Mouse (Mus musculus) neutrophil, adult 5-6 weeks (primary cell): ENCODE measurements around the gene Numb. TPM values are rescaled to one million over a fixed set of nuclear protein-coding genes. Genes with fewer than 3 reads are reported as not detected.

Experiments used
- ATAC-seq: fragments of 151-379, 151-347 bp; 2 replicates; pipeline ENCODE4 v1.8.0; 2017; ENCODE audit warnings: mild to moderate bottlenecking, moderate TSS enrichment; ENCODE audit not compliant: insufficient number of reproducible peaks, poor library complexity, low FRiP score, severe bottlenecking; ENCODE audit errors: extremely low read depth
- total RNA-seq: library from RNA; stranded (forward); fragments of 200-1000 nt; gene quantifications from 2 replicates; pipeline ENCODE4 v1.2.3, GENCODE M21; 2017

Gene Numb
- total RNA-seq, 1 experiment from 2014 or later = 86.4 TPM

- no peak for ATAC-seq
Observed at GRCm38 (mm10) chr12:83925160-83925703, 3.5 kb upstream of the Numb start.

DNA sequence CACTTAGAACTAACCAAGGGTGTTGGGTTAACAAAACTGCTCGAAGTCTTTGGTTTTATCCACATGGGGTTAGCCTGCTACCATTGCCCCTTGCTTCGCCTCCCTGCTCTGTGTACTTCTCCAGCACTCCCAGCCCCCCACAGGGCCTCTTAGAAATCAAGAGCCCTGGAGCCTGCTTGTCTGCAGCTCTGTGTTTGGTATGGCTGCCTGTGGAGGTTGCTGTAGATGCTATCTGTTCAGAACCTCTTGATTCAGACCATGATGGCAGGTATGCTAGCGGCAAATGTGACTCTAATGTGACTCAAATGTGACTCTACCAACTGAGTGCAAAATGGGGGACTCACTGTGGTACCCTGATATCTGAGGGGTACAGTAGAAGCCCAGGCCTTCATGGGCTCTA, 2.6 kb upstream of the Numb start:
- no peak for ATAC-seq

DNA sequence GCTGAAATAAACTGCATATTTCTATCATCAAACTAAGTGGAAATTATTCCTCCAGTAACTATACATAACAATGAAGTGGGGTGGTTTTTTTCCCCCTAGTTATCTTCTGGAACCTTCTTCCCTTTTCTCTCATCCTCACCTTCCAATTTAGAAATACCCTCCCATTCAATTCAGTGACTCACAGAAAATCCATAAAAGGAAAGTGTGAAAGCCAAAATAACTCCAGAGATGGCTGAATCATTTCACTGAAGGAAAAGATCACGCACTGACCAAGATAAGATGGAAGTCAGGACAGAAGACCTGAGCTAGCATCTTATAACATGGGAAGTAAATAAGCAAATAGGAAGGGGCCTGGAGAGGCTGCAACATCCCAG, 1.7 kb upstream of the Numb start:
- no peak for ATAC-seq

DNA sequence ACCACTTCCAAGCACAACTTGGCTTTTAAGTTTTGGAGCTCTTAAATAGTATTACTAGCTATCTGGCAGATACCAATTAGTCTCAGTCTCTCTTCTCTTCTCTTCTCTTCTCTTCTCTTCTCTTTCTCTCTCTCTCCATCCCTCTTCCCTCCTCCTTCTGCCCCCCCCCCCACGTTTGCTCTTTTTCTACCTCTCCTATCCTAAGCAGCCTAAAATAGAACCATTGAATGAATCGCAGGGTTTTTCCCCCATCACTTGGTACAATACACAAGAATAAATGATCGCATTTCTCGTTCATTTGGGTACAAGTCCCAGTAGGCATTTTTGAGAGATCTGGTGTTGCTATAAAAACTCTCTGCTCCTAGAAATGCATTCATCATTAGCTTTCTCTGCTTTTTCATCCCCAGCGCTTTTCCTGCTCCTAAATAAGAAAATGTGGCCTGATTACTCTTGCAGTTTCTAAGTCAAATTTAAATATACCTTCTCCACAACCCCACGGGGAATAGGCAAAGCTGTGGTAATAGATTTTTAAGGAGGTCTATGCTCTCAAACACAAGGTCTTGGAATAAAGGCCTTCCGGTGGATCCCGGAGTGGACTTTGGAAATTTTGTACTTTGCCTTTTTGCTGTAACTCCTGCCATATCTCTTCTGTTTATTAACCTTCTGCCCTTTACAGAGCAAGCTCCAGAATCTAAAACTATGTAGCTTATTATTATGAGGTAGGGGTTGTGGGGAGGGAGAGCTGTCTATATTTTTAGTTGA, 1.2 kb upstream of the Numb start:
- no peak for ATAC-seq

GRCm38 (mm10) chr12:83920721-83921441, 853 bp downstream of the Numb start:
- ATAC-seq = no peak

- no peak for ATAC-seq
Observed at GRCm38 (mm10) chr12:83916884-83917283, 4.8 kb downstream of the Numb start.

DNA sequence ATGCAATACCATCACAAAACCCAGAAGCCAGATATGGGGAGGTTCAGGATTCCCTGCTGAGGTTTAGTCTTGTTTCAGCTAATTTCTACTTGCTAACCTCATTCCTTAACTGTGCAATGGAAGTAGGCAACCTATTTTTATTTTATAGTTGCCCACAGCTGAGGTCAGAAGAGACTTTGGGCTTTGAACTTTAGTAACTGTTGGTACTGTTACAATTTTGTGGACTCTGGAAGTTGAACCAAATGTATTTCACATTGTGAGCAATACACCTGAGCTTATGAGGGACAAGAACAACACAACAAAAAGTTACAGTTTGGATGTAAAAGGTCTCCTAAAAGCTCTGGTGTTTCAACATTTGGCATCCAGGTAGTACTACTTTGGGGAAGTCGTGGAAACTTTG, 6.9 kb downstream of the Numb start:
- ATAC-seq = no peak

GRCm38 (mm10) chr12:83914202-83914740, 7.5 kb downstream of the Numb start:
- no peak for ATAC-seq

DNA sequence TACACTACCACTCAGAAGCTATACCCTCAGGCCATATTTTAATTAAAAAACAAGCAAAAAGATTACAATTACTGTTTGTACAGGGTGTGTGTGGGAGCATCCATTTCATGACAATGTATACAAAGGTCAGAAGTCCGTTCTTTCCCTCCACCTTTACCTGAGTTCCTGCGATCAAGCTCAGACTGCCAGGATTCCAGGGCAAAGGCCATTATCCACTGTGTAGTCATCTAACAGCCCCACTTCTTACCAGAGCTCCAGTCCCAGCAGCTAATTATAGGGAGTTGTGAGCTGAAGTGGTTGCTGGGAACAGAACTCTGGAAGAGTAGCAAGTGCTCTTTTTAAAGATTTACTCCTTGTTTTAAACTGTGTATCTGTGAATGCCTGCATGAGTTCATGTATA, 11.3 kb downstream of the Numb start:
- no peak for ATAC-seq

DNA sequence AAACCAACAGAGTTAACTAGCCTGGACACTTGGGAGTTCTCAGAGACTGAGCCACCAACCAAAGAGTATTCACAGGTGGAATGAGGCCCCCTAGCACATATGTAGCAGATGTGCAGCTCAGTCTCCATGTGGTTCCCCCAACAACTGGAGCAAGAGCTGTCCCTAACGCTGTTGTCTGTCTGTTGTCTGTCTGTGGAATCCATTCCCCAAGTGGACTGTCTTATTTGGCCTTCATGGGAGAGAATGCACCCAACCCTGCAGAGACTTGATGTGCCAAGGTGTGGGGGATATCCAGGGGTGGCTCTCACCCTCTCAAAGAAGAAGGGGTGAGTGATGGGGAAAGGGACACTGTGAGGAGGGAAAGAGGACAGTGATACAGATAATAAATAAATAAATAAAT, 28.8 kb downstream of the Numb start:
- no peak for ATAC-seq

- no peak for ATAC-seq
Observed at GRCm38 (mm10) chr12:83891278-83891677, 30.5 kb downstream of the Numb start.

GRCm38 (mm10) chr12:83889128-83889527, 32.6 kb downstream of the Numb start:
- no peak for ATAC-seq

DNA sequence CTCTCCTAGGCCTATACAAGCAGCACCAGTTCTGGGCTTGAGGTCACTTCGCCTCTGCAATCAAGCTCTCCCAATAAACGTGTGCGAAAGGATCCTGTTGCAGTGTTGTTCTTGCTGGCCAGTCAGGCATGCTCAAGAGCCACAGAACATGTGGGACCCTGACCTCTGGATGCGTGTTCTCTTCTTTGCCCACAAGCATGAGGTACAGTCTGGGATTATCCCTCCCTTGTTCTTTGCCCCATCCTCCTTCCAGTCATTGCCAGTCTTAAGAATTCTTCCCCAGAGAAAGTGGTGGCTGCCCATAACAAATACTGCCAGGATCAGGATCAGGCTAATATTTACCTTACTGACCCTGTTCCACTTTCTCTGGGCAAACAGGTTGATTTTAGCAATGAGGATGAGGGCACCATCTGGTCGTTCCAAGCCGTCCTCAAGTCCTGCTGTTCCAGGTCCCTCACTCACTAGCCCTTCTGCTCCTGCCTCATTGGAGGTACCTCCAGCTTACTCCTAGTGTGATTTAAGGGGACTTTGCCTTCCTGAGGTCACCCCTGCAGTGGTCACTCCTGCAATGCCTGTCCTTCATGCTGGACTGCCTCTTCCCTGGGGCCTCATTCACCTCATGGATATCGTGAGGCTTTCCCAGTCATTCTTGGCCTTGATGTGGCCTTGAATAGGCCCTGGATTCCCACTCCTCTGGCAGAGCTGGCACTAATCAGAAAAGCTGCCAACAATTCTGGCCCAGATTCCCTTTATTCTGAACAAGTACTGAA, 36.0 kb downstream of the Numb start:
- no peak for ATAC-seq

GRCm38 (mm10) chr12:83885065-83885464, 36.7 kb downstream of the Numb start:
- ATAC-seq = peak; percentile 45; the same call in 1 of the 2 replicates

DNA sequence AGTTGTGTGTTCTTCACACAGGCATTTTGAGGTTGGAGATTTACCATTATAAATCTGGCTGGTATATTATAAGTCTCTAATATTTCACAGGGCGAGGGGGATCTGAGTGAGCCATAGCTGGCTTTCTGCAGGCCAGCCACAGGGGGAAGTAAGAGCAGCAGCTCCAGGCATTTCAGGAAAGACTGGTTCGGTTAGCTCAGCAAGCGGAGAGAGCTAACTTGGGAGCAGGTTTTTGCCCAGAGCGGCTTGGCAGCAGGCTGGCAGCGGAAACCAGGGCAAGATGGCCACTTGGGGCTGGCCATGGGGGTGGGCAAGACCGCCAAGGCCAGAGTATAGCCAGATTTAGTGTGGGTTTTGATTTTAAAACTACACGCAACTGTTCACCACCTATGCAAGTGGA, 39.2 kb downstream of the Numb start:
- no peak for ATAC-seq

GRCm38 (mm10) chr12:83882088-83882487, 39.6 kb downstream of the Numb start:
- no peak for ATAC-seq

DNA sequence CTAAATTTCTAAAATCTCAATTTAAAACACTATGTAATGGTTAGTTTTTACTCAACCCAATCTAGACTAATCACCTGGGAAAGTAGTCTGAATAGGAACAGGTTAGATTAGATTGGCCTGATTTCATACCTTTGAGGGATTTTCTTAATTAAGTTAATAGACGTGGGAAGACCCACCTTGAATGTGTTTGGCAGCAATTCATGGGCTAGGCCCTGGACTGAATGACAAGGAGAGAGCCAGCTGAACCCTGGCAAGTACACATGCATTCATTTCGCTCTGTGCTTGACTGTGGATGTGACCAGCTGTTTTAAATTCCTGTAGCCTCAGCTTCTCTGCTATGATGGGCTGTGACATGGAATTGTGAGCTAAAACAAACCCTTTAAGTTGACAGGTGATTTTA, 40.8 kb downstream of the Numb start:
- ATAC-seq = no peak

DNA sequence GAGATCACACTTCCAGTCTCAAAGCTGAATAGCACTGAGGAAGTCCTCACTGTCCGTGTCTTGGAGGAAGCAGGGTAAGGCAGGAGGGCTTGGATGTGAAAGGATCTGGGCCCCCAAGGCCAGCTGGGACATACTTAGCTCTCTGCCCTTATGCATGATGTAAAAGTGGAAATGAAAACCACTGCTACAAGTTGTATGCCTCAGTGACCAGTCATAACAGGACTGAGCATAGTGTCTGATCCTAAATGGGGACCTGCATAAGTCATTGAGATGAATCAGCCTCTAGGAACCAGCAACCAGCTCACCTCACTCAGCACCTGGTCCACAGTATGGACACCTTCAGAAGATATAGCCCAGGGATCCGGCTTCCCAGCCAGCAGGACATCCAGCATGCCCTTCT, 46.6 kb downstream of the Numb start:
- ATAC-seq = no peak

DNA sequence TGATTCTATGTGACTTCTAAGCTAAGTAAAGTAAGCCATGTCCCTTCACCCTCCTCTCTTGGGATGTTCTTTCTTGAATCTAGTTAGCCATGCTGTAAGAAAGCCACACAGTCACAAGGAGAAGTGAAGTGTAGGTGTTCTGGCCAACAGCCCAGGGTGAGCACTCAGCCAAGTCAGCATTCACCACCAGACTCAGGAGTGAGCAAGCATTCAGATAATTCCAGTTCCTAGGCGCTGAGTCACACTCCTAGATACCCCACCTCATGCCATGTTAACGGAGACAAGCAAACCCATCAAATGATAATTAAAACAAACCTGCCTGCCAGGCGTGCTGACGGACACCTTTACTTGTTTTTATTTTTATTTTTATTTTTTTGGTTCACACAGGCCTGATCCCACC, 47.1 kb downstream of the Numb start:
- no peak for ATAC-seq
